Mouse (Mus musculus): Measurements from ENCODE around the gene Map1s.
A peak's percentile ranks its signal among the peaks of the same experiment; 100 is the strongest.

Map1s gene

GRCm38 (mm10) chr8:70898661-70899198, 7.0 kb upstream of the Map1s start:
- DNase-seq (ENCODE audit: low spot score in 2 of 2) = no peak

- no peak for DNase-seq (ENCODE audit: low spot score in 2 of 2)
These were observed 6.5 kb upstream of the Map1s start for GRCm38 (mm10) chr8:70899226-70899625.

- DNase-seq (ENCODE audit: low spot score in 2 of 2) = no peak
These were observed 4.8 kb upstream of the Map1s start for GRCm38 (mm10) chr8:70900872-70901387.

GRCm38 (mm10) chr8:70902211-70902610, 3.5 kb upstream of the Map1s start:
- no peak for DNase-seq (ENCODE audit: low spot score in 2 of 2)

GRCm38 (mm10) chr8:70903112-70903511, 2.6 kb upstream of the Map1s start:
- DNase-seq (ENCODE audit: low spot score in 2 of 2) = no peak

GRCm38 (mm10) chr8:70903582-70903981, 2.1 kb upstream of the Map1s start:
- DNase-seq (ENCODE audit: low spot score in 2 of 2) = no peak

- DNase-seq (ENCODE audit: low spot score in 2 of 2) = no peak
These were observed 1.2 kb upstream of the Map1s start for GRCm38 (mm10) chr8:70904532-70904931.

- no peak for DNase-seq (ENCODE audit: low spot score in 2 of 2)
These were observed 285 bp upstream of the Map1s start for GRCm38 (mm10) chr8:70905463-70905830.

GRCm38 (mm10) chr8:70907518-70907917, 1.8 kb downstream of the Map1s start:
- no peak for DNase-seq (ENCODE audit: low spot score in 2 of 2)

- no peak for DNase-seq (ENCODE audit: low spot score in 2 of 2)
These were observed 5.9 kb downstream of the Map1s start for GRCm38 (mm10) chr8:70911596-70911995.

- no peak for DNase-seq (ENCODE audit: low spot score in 2 of 2)
These were observed 7.2 kb downstream of the Map1s start for GRCm38 (mm10) chr8:70912955-70913354.

GRCm38 (mm10) chr8:70913523-70913922, 7.8 kb downstream of the Map1s start:
- DNase-seq (ENCODE audit: low spot score in 2 of 2) = no peak

- no peak for DNase-seq (ENCODE audit: low spot score in 2 of 2)
These were observed 9.0 kb downstream of the Map1s start for GRCm38 (mm10) chr8:70914704-70915103.

- DNase-seq (ENCODE audit: low spot score in 2 of 2) = no peak
These were observed 14.6 kb downstream of the Map1s start for GRCm38 (mm10) chr8:70920049-70920922.

GRCm38 (mm10) chr8:70924151-70924550, 18.4 kb downstream of the Map1s start:
- DNase-seq (ENCODE audit: low spot score in 2 of 2) = peak in 1 of 2 experiments; percentile 1

GRCm38 (mm10) chr8:70925754-70926153, 20.0 kb downstream of the Map1s start:
- DNase-seq (ENCODE audit: low spot score in 2 of 2) = peak in 1 of 2 experiments; percentile 1

- no peak for DNase-seq (ENCODE audit: low spot score in 2 of 2)
These were observed 20.7 kb downstream of the Map1s start for GRCm38 (mm10) chr8:70926396-70926795.

GRCm38 (mm10) chr8:70928096-70928495, 22.4 kb downstream of the Map1s start:
- no peak for DNase-seq (ENCODE audit: low spot score in 2 of 2)

- DNase-seq (ENCODE audit: low spot score in 2 of 2) = no peak
These were observed 23.1 kb downstream of the Map1s start for GRCm38 (mm10) chr8:70928778-70929322.

- no peak for DNase-seq (ENCODE audit: low spot score in 2 of 2)
These were observed 26.0 kb downstream of the Map1s start for GRCm38 (mm10) chr8:70931731-70932130.

GRCm38 (mm10) chr8:70933036-70933435, 27.3 kb downstream of the Map1s start:
- DNase-seq (ENCODE audit: low spot score in 2 of 2) = no peak

GRCm38 (mm10) chr8:70934786-70935185, 29.1 kb downstream of the Map1s start:
- no peak for DNase-seq (ENCODE audit: low spot score in 2 of 2)

- no peak for DNase-seq (ENCODE audit: low spot score in 2 of 2)
These were observed 31.5 kb downstream of the Map1s start for GRCm38 (mm10) chr8:70937200-70937599.
